Mouse (Mus musculus) urinary bladder, postnatal 25 days (tissue): ENCODE measurements around the gene Veph1.

Source experiments
- DNase-seq: peaks from one replicate; pipeline ENCODE4 v3.0.0; 2022; ENCODE audit warnings: low spot score

Gene Veph1

DNA sequence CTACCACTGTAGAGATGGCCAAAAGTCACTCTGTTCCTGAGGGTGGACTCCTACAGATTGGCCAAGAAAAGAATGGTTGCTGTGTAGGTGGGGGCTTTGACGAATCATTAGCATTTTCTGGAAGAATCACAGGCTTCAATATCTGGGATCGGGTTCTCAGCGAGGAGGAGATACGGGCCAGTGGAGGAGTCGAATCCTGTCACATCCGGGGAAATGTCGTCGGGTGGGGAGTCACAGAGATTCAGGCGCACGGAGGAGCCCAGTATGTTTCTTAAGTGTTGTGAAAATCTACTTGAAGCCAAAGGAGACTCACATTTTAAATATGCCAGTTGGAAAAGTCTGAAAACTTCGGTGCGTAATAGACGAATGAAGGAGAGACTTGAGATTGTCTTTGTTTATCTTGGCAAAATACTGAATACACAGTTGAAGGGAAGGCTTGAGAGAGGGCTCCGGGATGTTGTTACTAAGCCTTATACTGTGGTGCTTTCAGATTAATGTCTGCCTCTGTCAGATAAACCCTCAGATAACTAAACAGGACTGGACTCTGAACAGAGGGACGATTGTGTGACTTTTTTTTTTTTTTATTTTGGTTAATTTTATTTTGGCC is 71.6 kb downstream of the Veph1 start:
- DNase-seq, result no peak

DNA sequence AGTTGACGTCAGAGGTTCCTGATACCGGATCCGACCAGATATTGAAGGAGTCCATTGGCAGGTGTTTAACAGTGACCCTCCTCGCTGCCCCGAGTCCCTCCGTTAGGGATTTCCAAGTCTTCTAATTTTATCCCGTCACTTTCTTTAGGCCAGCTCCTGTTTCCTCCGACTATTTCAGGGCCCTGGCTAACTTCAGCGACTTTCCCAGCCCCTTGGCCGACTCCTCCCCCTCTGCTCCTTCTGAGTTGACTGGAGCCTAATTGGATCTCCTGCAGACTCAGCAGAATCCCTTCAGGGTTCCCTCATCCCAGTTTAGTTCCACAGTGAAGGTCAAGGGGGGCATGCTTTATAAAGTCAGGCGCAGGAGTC is 75.4 kb downstream of the Veph1 start:
- no peak for DNase-seq

DNA sequence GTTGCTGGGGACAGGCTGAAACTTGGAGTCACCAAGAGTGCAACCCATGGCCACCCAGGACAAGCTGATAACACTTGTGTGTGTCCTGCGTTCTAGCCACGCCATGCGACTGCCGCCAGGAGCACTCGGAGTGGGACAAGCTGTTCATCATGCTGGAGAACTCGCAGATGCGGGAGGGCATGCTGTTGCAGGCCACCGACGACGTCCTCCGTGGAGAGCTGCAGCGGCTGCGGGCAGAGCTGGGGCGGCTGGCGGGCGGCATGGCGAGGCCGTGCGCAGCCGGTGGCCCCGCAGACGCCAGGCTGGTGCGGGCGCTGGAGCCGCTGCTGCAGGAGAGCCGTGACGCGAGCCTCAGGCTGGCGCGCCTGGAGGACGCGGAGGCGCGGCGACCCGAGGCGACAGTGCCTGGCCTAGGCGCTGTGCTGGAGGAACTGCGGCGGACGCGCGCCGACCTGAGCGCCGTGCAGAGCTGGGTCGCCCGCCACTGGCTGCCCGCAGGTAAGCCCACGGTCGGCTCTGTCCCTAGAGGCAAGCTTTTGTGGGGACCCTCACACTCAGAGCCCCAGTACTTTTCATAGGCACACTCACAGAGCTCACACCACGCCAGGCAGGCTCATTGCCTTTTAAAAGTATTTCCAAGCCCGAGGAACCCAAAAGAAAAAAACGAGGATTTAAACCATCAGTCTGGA is 75.9 kb downstream of the Veph1 start:
- DNase-seq, result peak; percentile 21

DNA sequence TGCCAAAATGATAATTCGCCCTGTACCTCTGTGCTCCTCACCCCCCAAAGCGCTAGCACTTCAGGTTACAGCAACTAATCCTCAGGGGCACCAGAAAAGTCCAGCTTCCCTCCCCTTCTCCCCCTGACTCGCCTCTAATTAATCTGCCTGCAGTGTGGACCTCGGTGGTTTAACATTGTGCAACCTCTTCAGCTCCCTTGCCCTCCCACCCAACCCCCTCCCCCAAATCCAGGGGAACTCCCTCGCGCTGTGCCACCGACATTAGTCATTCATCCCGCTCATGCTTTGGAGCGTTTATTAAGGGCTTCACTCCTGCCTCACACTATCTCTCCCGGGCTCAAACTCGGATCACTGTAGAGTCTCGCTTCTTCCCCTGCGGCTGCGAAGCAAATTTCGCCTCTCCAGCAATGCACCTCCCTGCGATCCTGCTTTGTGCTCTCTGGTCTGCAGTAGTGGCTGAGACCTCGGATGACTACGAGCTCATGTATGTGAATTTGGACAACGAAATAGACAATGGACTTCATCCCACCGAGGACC is 76.9 kb downstream of the Veph1 start, which contains the start of gene Ptx3:
TSS of gene Ptx3 (plus strand) at position 256 of the 537 bp plus-strand sequence.
- DNase-seq, result no peak

DNA sequence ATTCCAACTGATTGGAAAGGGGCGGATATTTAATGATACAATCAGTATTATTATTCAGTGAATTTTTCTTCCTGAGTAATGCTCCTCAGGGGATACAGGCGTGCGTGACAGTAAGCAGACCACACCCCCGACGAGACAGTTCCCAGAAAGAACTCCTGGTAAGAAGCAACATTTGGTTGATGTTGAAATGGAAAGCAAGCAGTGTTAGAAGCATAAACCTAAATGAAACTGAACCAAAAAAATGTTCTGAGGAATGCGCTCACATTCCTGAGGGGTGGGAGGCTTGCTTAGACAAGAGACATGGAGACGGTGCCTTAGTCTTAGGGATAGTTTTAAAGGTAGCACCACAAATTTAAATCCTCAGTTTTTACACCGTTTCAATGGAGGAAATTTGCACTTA is 80.9 kb downstream of the Veph1 start:
- DNase-seq, result no peak

DNA sequence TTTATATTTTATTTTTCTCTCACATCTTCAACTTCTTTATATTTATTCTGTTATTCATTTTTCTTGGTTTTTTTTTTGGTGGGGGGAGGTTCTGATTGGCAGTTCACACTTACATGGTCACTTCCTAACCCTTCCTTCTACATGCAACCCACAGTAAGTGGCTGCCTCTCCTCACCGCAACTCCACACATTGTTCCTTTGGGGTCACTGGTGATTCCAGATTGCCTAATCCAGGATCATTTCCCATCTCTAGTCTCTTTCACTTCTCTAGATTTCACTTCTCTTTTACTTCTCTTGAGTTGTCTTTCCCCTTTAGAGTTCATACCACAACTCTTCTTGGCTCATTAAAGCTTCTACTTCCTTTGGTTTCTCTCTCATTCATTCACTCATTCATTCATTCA is 83.1 kb downstream of the Veph1 start:
- no peak for DNase-seq

DNA sequence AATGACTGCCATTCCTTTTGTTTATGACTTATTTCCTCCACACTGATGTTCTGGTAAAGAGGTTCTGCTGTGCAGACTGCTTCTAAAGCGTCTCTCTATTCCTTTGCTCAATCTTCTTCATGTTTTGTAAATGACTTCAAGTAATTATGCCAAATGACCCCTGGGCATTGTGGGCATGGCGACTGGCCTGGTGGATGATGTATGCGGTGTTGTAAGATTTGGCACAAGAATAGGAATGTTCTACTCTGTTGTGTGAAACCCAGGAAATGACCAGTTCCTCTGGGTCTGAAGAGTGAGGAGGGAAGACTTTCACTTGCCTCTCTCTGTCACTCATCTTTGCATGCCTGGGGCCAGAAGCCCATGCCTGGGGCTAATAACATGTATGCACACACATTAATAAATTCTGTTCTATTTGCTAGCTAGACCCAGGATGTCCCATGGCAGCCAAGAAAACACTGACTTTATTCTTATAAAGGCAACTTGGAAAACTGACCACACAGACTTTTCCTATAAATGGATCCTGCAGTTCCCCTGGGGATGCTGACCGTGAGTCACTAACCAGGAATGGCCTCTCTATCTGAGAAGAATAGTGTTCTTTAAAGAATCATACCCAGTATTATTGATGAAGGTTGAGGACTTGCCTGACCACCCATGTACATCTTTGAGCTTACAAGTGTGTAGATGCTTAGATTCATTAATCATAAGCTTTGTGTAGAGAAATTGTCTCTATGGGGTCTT is 87.6 kb downstream of the Veph1 start:
- no peak for DNase-seq

DNA sequence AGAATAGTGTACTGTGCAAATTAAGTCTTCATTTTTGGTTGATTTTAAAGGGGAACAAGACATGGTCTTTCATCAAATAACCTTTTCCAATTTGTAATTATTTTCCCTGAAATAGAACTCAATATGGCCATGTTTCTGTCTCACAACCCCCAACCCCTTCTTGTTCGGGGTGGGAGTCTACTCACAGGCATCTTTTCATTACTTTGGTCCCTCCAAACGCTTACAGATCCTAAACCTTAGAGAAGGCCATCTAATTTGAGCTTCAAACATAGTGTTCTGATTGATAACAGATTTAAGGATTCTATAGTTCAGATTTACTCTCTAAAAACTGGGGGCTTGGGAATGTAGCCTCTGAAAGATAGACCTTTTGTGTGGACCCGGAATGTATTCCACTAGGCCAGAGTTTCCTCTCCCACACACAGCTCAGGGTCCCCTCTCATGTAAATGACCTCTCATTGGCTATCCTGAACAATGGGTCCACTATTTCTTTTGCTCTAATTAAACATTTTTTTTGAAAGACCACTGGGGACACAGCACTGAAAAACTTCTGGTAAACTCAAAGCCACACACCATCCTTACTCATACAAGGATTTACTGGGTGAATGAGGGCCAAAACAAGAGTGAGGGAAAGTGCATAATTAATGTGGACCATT is 102.6 kb downstream of the Veph1 start:
- DNase-seq, result no peak

DNA sequence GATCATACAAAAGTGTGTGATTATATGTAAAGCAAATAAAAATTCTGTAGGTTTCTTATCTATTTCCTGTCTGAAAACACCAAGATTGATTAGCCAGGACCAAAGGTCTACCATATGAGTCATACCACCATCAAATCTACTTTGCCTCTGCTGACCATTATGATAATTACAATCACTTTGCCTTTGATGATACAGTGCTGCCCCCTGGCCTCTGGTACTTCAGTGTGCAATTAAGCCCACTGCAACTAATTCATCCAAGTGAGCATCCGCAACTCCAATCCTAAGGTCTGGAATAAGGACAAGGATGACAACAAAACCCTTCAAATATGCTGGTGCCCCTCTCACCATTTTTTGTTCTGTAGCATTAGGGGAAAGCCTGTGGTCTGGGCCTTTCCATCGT is 117.0 kb downstream of the Veph1 start:
- DNase-seq, result no peak

DNA sequence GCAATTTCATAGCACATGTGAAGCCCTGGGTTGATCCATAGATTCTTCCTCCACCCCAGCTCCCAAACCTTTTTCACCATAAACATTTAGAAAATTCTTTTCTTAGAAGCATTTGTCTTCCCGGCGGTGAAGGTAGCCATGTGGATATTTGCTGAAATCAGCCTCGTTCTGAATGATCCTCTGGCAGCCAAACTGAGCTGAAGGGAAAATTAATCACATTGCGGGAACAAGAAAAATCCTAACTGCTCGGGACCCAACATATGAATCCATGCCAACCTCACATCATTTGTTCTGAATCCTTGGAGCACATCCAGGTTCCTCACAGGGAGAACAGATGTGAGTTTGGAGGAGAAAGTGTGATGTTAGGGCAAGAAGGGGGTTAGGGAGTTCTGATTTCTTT is 123.7 kb downstream of the Veph1 start:
- no peak for DNase-seq

DNA sequence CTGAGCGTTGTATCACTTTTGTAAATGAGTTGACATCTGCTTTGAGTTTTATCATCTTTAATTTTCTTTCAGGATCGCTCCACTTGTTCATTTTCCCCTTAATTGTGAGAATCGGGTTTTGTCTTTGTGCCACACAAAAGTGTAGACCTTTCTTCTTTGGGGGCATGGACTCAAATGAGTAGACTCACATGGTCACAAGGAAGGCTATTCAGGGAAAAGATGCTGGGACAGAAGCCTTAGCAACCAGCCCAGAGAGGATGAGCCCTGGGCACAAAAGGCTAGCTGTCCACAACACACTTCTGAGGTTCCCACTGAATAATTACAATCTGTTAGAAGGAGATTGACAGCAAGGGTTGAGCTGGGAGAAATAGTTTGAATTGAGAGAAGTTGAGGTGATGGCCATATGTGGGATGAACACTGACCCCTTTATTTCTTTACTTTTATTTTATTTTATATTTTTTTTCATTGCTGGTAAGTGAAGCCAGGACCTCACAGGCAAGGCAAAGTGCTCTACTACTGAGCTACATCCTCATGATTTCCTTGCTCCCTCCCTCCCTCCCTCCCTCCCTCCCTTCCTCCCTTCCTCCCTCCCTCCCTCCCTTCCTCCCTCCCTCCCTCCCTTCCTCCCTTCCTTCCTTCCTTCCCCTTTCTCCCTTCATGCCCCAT is 126.6 kb downstream of the Veph1 start:
- no peak for DNase-seq

DNA sequence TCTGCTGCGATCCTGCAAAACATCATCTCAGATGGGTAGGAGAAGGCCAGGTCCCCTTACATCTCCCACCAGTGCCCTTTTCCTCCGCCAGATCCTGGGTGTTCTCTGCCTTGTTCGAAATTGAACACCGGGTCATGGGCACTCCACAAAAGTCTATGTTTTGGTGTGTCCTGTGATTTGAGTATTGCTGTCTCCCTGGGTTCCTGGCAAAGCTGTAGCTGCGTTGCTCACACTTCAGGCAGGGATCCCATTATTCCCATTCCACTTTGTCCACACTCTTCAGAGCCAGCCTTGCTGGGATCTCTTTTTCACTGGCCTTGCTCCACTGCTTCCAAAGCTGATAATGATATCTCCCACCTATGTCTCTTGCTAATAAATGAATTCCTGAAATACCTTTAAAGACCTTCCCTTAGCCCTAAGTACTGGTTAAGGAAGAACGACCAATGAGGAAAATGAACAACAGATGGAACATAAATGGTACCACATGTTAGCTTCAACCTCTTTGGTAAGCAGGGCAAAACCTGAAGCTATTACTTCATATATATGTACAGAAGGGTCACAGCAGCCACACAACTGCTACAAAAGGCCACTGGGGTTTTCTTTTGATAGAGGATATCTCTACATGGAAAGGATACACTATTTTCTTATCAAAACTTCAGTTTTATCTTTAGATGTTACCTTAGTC is 129.9 kb downstream of the Veph1 start:
- no peak for DNase-seq

DNA sequence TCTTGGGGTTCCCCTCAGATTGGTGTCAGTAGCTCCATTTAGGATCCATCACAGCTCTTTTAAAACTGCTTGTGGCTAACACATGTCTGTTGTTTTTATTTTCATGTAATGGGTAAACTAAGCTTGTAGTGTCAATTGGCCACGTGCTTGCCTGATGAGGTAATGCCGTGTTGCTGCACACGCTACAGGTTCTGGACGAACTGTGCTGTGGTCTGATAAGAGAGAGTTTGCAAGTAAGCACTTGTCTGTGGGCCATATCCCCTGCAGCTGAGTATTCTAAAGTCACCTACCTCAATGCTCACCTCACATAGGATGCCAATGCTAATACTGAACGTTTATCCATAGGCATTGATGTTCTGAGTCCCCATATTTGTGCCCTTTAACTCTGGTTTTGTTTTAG is 131.6 kb downstream of the Veph1 start:
- DNase-seq, result no peak

DNA sequence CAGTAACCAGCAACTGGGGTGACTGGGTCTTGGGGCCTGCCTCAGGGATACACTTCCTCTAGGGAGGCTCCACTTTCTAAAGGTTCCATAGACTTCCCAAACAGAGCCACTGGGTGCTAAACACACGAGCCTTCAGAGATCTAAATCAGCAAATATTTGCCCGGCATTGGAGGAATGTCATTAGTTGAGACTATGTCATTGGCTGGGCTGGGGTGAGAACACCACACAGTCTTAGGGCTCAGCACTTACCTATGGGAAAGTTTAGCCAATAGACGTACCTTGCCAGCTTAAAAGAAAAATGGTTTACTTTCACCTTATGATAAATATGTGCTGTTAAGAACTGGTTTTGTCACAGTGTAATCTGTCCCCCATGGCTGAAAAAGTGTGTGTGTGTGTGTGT is 132.1 kb downstream of the Veph1 start:
- no peak for DNase-seq

DNA sequence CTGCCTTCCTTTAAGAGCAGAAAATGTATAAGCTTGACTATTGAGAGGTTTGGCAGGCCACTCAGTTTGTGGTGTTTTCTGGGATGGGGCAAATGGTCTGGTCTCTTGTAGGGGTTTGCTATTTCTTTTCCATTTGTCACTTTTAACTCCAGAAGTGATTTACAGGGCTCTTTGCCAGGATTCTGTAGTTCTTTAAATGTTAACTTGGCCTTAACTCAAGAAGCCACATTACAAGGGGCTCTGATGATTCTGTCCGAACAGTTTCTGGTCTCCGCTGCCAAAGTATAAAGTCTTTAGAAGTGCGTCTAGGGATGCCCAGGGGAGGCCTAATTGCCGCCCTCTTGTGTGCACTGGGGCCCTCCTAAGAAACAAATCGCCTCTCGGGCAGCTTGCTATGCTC is 134.0 kb downstream of the Veph1 start:
- DNase-seq, result no peak

DNA sequence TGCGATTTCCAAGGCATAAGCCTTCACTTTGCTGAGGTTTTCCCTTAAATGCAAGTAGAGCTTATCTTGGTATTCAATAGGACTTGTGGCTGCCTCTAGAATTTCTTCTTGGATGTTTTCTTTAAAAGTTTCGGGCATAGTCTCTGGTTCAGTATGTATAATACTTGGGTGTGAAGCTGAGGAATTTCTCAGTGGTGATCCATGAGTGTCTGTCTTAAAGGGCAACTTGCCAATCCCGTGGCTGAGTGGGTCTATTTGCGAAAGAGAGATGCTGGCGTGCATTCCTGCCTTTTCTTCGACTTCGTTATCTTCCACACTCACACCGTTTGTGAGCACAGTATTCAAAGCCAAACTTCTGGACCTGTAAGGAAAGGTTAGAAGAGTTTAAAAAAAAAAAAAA is 138.7 kb downstream of the Veph1 start:
- no peak for DNase-seq

DNA sequence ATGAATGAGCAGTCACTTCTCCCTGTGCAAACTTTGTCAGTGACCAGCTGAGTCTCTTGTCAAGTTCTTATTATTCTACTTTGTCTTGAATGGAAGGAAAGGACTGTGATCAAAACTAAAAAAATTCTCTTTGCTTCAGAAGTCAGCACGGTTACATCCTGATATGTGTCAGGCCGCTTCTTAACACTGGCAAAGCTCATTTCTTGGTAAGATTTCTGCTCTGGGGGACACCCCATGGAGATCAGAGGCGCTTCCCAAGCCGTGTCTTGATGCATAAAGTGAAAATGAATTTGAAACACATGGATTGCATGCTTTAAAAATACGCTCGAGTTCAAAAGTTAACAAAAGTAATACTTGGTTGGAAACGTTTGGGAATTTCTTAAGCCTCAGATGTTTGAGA is 159.0 kb downstream of the Veph1 start:
- no peak for DNase-seq

DNA sequence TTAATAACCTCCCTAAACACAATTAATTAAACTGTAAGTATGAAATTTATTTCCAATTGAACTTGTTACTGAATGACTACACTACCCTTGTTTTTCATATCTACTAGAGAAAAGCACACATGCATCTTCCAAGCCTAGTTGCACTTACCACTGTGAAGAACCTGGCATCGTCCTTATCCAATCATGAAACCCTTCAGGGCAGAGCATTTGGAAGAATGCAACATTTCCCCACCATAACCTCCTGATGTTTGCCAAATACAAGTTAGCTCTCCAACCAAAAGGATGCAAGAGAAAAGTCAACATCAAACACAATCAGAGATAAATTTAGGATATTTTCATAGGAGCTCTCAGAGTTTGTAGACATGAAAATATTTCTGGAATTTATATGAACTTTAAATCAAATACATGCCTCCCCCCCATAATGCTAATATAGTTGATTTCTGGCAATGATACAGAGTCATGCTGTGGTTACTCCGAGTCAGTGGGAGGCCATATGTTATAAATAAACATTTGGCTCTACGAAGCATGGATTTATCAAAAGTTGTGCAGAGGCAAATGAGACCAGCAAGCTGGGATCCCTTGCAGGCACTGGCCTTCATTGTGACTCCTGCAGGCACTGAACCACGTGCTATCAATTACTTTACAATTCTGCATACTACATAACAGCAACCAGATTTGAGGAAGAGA is 165.2 kb downstream of the Veph1 start:
- DNase-seq, result no peak

DNA sequence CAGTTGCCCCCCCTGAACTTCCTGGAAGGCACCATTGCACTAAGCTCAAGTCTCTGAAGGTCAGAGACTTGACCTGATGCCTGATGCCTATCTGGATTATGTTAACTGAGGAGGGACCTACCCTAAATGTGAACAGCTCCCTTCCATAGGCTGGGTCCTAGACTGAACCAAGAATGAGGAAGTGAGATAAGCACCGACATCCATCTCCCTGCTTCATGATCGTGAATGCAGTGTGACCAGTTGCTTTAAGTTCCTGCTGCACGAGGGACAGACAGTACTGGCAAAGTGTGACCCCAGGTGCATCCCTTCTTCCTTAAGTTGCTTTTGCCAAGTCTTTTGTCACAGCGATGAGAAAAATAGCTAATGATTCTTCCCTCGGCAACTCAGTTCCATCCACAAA is 166.9 kb downstream of the Veph1 start:
- no peak for DNase-seq

DNA sequence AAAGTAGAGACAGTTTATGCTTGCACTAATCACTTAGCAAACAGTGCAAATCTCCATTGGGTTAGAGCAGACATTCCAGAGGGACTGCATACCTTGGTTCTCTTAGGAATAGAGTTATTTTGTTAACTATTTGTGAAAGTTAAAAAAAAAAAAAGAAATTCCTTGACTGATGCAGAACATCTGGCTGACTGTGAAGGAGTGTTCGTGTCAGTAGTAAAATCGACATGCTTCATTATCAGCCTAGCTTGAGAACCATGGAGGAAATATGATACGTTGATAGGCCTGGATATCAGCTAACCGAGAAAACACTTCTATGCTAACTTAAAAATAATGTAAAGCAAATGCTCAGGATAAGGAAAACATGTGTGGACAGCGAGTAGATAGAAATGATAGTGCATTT is 191.1 kb downstream of the Veph1 start:
- DNase-seq, result no peak

DNA sequence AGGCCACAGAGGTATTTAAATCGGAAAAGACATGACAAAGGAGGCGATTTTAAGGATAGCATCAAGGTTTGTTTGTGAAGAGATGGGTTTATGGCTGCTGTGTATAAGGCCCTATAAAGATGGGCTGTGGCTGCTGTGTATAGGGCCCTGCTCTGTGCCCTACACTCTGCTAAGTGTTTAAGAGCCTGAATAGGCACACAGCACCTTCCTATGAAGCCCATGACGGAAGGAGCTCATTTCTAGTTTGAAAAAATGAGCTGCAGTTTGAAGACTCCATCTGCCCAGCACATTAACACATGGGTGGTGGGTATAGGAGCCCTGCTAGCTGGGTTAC is 194.1 kb downstream of the Veph1 start:
- DNase-seq, result no peak
